Mouse (Mus musculus) hindbrain, embryonic 13.5 days (tissue): ENCODE results near the gene Thap2. TPM values are rescaled to one million over a fixed set of nuclear protein-coding genes. Genes with fewer than 3 reads are reported as not detected.

Source experiments
- ATAC-seq: fragments of 200-750 bp; cut with Nextera tagmentation; 2 replicates; pipeline ENCODE4 v1.8.0; 2017; ENCODE audit warnings: moderate TSS enrichment; ENCODE audit not compliant: low FRiP score
- H3K27ac ChIP-seq: fragments of 300-500 bp; sonication (generic); 2 replicates; pipeline ENCODE4 v1.5.1; 2015; ENCODE audit warnings: inconsistent platforms, mild to moderate bottlenecking, moderate library complexity
- H3K27me3 ChIP-seq: fragments of 300-500 bp; sonication (generic); 2 replicates; pipeline ENCODE4 v1.6.1; 2015; ENCODE audit warnings: mild to moderate bottlenecking, inconsistent platforms
- H3K36me3 ChIP-seq: fragments of 300-500 bp; sonication (generic); 2 replicates; pipeline ENCODE4 v1.6.1; 2015; ENCODE audit warnings: mild to moderate bottlenecking, inconsistent platforms
- H3K4me1 ChIP-seq: fragments of 300-500 bp; sonication (generic); replicated peaks from 2 replicates; pipeline ENCODE4 v1.6.1; 2015; ENCODE audit warnings: inconsistent platforms
- H3K4me2 ChIP-seq: fragments of 300-500 bp; sonication (generic); 2 replicates; pipeline ENCODE4 v1.6.1; 2015; ENCODE audit warnings: inconsistent platforms, mild to moderate bottlenecking, moderate library complexity
- H3K4me3 ChIP-seq: fragments of 300-500 bp; sonication (generic); 2 replicates; pipeline ENCODE4 v1.5.1; 2015; ENCODE audit warnings: mild to moderate bottlenecking, inconsistent platforms
- H3K9ac ChIP-seq: fragments of 300-500 bp; sonication (generic); 2 replicates; pipeline ENCODE4 v1.6.1; 2015; ENCODE audit warnings: mild to moderate bottlenecking, inconsistent platforms
- H3K9me3 ChIP-seq: fragments of 300-500 bp; sonication (generic); 2 replicates; pipeline ENCODE4 v1.6.1; 2016; ENCODE audit warnings: inconsistent platforms
- WGBS: fragments of 180-500 bp; shearing (Covaris S2); methylation state at CpG from one replicate; pipeline ENCODE4 v1.1.7; 2015; 5-methylcytosine and 5-hydroxymethylcytosine counted together
- polyA plus RNA-seq: library from polyadenylated mRNA; unstranded; fragments of >200 nt; fragmentation: Nextera tagmentation; extraction: Ambion mirVana; gene quantifications from 2 replicates; pipeline ENCODE4 v1.2.1, GENCODE M21; 2015

Thap2 gene
- polyA plus RNA-seq, 1 experiment from 2014 or later, result 29.9 TPM

- Histone ChIP-seq H3K4me2 (no peak overlapping the region), H3K9ac (no peak overlapping the region), H3K36me3 (peaks cover 21% of the 10 kb centered on the region), H3K9me3 (no peaks in the 10 kb centered on the region), H3K27me3 (no peaks in the 10 kb centered on the region), H3K4me3 (no peak overlapping the region), H3K4me1 (peaks cover 9% of the 10 kb centered on the region), H3K27ac (no peak overlapping the region)
- no peak for ATAC-seq
- WGBS, result 90% methylated on average over 7 of the region's 7 CpGs
These were observed 34.7 kb downstream of the Thap2 start for GRCm38 (mm10) chr10:115349509-115349908.

GRCm38 (mm10) chr10:115349029-115349428 lies 35.2 kb downstream of the Thap2 start:
- Histone ChIP-seq H3K9ac (no peak overlapping the region), H3K9me3 (no peaks in the 10 kb centered on the region), H3K4me2 (no peak overlapping the region), H3K4me3 (no peak overlapping the region), H3K4me1 (peaks cover 9% of the 10 kb centered on the region), H3K36me3 (peaks cover 21% of the 10 kb centered on the region), H3K27me3 (no peaks in the 10 kb centered on the region), H3K27ac (no peak overlapping the region)
- 65% methylated on average over 10 of the region's 10 CpGs for WGBS
- peak; percentile 39; the same call in 1 of the 2 replicates for ATAC-seq

- WGBS, result 83% methylated on average over 6 of the region's 6 CpGs
- Histone ChIP-seq H3K9ac (no peak overlapping the region), H3K36me3 (peaks cover 27% of the 10 kb centered on the region), H3K4me1 (peaks cover 9% of the 10 kb centered on the region), H3K9me3 (no peaks in the 10 kb centered on the region), H3K4me3 (no peak overlapping the region), H3K27me3 (no peaks in the 10 kb centered on the region), H3K27ac (no peak overlapping the region), H3K4me2 (no peak overlapping the region)
- no peak for ATAC-seq
These were observed 36.1 kb downstream of the Thap2 start for GRCm38 (mm10) chr10:115348131-115348530.

- H3K4me2 ChIP-seq, result no peak overlapping the region
- no peaks in the 10 kb centered on the region for H3K9me3 ChIP-seq
- no peak overlapping the region for H3K27ac ChIP-seq
- H3K27me3 ChIP-seq, result no peaks in the 10 kb centered on the region
- H3K9ac ChIP-seq, result no peak overlapping the region
- no peak for ATAC-seq
- no peak overlapping the region for H3K4me3 ChIP-seq
- peaks cover 9% of the 10 kb centered on the region for H3K4me1 ChIP-seq
- peaks cover 39% of the 10 kb centered on the region for H3K36me3 ChIP-seq
These were observed 37.8 kb downstream of the Thap2 start for GRCm38 (mm10) chr10:115346444-115346843.

- ATAC-seq, result no peak
- Histone ChIP-seq H3K4me1 (no peaks in the 10 kb centered on the region), H3K27ac (no peak overlapping the region), H3K9me3 (no peaks in the 10 kb centered on the region), H3K4me3 (no peak overlapping the region), H3K4me2 (no peak overlapping the region), H3K36me3 (peaks cover 69% of the 10 kb centered on the region), H3K9ac (no peak overlapping the region), H3K27me3 (no peaks in the 10 kb centered on the region)
- 82% methylated on average over 4 of the region's 4 CpGs for WGBS
These were observed 41.3 kb downstream of the Thap2 start for GRCm38 (mm10) chr10:115342771-115343425.

- no peak for ATAC-seq
These were observed 44.4 kb downstream of the Thap2 start for GRCm38 (mm10) chr10:115339820-115340328.

GRCm38 (mm10) chr10:115336901-115337300 lies 47.3 kb downstream of the Thap2 start:
- Histone ChIP-seq H3K9ac (no peak overlapping the region), H3K4me2 (no peak overlapping the region), H3K27me3 (no peaks in the 10 kb centered on the region), H3K9me3 (no peaks in the 10 kb centered on the region), H3K27ac (no peak overlapping the region), H3K36me3 (peaks cover 33% of the 10 kb centered on the region), H3K4me1 (no peaks in the 10 kb centered on the region), H3K4me3 (no peak overlapping the region)
- WGBS, result 89% methylated on average over 4 of the region's 4 CpGs
- ATAC-seq, result no peak

More at GRCm38 (mm10) chr10:115339820-115340328, 44.4 kb downstream of the Thap2 start:
- no peak overlapping the region for H3K4me3 ChIP-seq
- H3K27ac ChIP-seq, result no peak overlapping the region
- WGBS, result 96% methylated on average over 7 of the region's 7 CpGs
- H3K36me3 ChIP-seq, result peaks cover 50% of the 10 kb centered on the region
- no peak overlapping the region for H3K4me2 ChIP-seq
- H3K4me1 ChIP-seq, result no peaks in the 10 kb centered on the region
- H3K27me3 ChIP-seq, result no peaks in the 10 kb centered on the region
- H3K9me3 ChIP-seq, result no peaks in the 10 kb centered on the region
- H3K9ac ChIP-seq, result no peak overlapping the region

GRCm38 (mm10) chr10:115333528-115333927 lies 50.7 kb downstream of the Thap2 start:
- no peak for ATAC-seq
- no peaks in the 10 kb centered on the region for H3K4me1 ChIP-seq
- 78% methylated on average over 9 of the region's 9 CpGs for WGBS
- no peak overlapping the region for H3K4me3 ChIP-seq
- H3K4me2 ChIP-seq, result no peak overlapping the region
- peaks cover 4% of the 10 kb centered on the region; the same call in 1 of the 2 replicates for H3K36me3 ChIP-seq
- H3K27ac ChIP-seq, result no peak overlapping the region
- H3K9ac ChIP-seq, result no peak overlapping the region
- H3K27me3 ChIP-seq, result no peaks in the 10 kb centered on the region
- no peaks in the 10 kb centered on the region for H3K9me3 ChIP-seq

GRCm38 (mm10) chr10:115332997-115333396 lies 51.2 kb downstream of the Thap2 start:
- no peaks in the 10 kb centered on the region for H3K36me3 ChIP-seq
- ATAC-seq, result no peak
- H3K4me2 ChIP-seq, result no peak overlapping the region
- H3K27me3 ChIP-seq, result no peaks in the 10 kb centered on the region
- H3K9me3 ChIP-seq, result no peaks in the 10 kb centered on the region
- H3K27ac ChIP-seq, result no peak overlapping the region
- no peak overlapping the region for H3K4me3 ChIP-seq
- WGBS, result 92% methylated on average over 4 of the region's 4 CpGs
- no peaks in the 10 kb centered on the region for H3K4me1 ChIP-seq
- no peak overlapping the region for H3K9ac ChIP-seq

GRCm38 (mm10) chr10:115332420-115332952 lies 51.8 kb downstream of the Thap2 start:
- H3K27me3 ChIP-seq, result no peaks in the 10 kb centered on the region
- no peaks in the 10 kb centered on the region for H3K9me3 ChIP-seq
- no peak overlapping the region for H3K27ac ChIP-seq
- ATAC-seq, result no peak
- H3K9ac ChIP-seq, result no peak overlapping the region
- no peak overlapping the region for H3K4me2 ChIP-seq
- no peaks in the 10 kb centered on the region for H3K36me3 ChIP-seq
- no peak overlapping the region for H3K4me3 ChIP-seq
- 90% methylated on average over 8 of the region's 8 CpGs for WGBS
- H3K4me1 ChIP-seq, result no peaks in the 10 kb centered on the region

- H3K9ac ChIP-seq, result no peak overlapping the region
- no peak for ATAC-seq
- WGBS, result 88% methylated on average over 3 of the region's 3 CpGs
- H3K4me1 ChIP-seq, result no peaks in the 10 kb centered on the region
- no peaks in the 10 kb centered on the region for H3K9me3 ChIP-seq
- H3K36me3 ChIP-seq, result no peaks in the 10 kb centered on the region
- H3K27me3 ChIP-seq, result no peaks in the 10 kb centered on the region
- H3K4me2 ChIP-seq, result no peak overlapping the region
- H3K27ac ChIP-seq, result no peak overlapping the region
- H3K4me3 ChIP-seq, result no peak overlapping the region
These were observed 55.2 kb downstream of the Thap2 start for GRCm38 (mm10) chr10:115329010-115329530.

- Histone ChIP-seq H3K9me3 (no peaks in the 10 kb centered on the region), H3K4me1 (no peaks in the 10 kb centered on the region), H3K27me3 (no peaks in the 10 kb centered on the region), H3K36me3 (no peaks in the 10 kb centered on the region), H3K27ac (no peak overlapping the region), H3K4me2 (no peak overlapping the region), H3K9ac (no peak overlapping the region), H3K4me3 (no peak overlapping the region)
- 77% methylated on average over 6 of the region's 6 CpGs for WGBS
- ATAC-seq, result no peak
These were observed 55.7 kb downstream of the Thap2 start for GRCm38 (mm10) chr10:115328514-115328913.

- Histone ChIP-seq H3K4me3 (no peak overlapping the region), H3K27ac (no peak overlapping the region), H3K4me1 (no peaks in the 10 kb centered on the region), H3K4me2 (no peak overlapping the region), H3K9me3 (no peaks in the 10 kb centered on the region), H3K27me3 (no peaks in the 10 kb centered on the region), H3K9ac (no peak overlapping the region), H3K36me3 (no peaks in the 10 kb centered on the region)
- no peak for ATAC-seq
- 12% methylated on average over 6 of the region's 6 CpGs for WGBS
These were observed 60.9 kb downstream of the Thap2 start for GRCm38 (mm10) chr10:115323295-115323694.
